Mouse (Mus musculus) kidney, postnatal 0 days (tissue): ENCODE results near the gene Eefsec. TPM values are rescaled to one million over a fixed set of nuclear protein-coding genes. Genes with fewer than 3 reads are reported as not detected.

Experiments
- ATAC-seq: fragments of 200-750 bp; cut with Nextera tagmentation; replicated peaks from 2 replicates; pipeline ENCODE4 v1.8.0; 2017; ENCODE audit warnings: low read depth, moderate number of reproducible peaks, moderate TSS enrichment, moderate library complexity; ENCODE audit not compliant: low FRiP score
- DNase-seq: peaks from one replicate; pipeline ENCODE4 v3.0.0-alpha.2; 2016; ENCODE audit warnings: low spot score
- H3K27ac ChIP-seq: fragments of 300-500 bp; sonication (generic); 2 replicates; pipeline ENCODE4 v1.5.1; 2014; ENCODE audit warnings: mild to moderate bottlenecking
- H3K27me3 ChIP-seq: fragments of 300-500 bp; sonication (generic); 2 replicates; pipeline ENCODE4 v1.6.1; 2014; ENCODE audit warnings: low read length, mixed read lengths; ENCODE audit not compliant: insufficient read depth
- H3K36me3 ChIP-seq: fragments of 300-500 bp; sonication (generic); 2 replicates; pipeline ENCODE4 v1.6.1; 2014; ENCODE audit warnings: low read length, mixed read lengths; ENCODE audit not compliant: insufficient read depth
- H3K4me1 ChIP-seq: fragments of 300-500 bp; sonication (generic); replicated peaks from 2 replicates; pipeline ENCODE4 v1.6.1; 2014; ENCODE audit warnings: antibody characterized with exemption, low read length, mixed read lengths; ENCODE audit not compliant: insufficient read depth
- H3K4me2 ChIP-seq: fragments of 300-500 bp; sonication (generic); 2 replicates; pipeline ENCODE4 v1.6.1; 2014; ENCODE audit warnings: mild to moderate bottlenecking, low read length, moderate library complexity, mixed read lengths
- H3K4me3 ChIP-seq: fragments of 300-500 bp; sonication (generic); replicated peaks from 2 replicates; pipeline ENCODE4 v1.5.1; 2014; ENCODE audit warnings: low read depth, low read length
- H3K9ac ChIP-seq: fragments of 300-500 bp; sonication (generic); 2 replicates; pipeline ENCODE4 v1.6.1; 2014; ENCODE audit warnings: low read depth, low read length
- H3K9me3 ChIP-seq: fragments of 300-500 bp; sonication (generic); replicated peaks from 2 replicates; pipeline ENCODE4 v1.6.1; 2016; ENCODE audit warnings: low read length, inconsistent platforms, mixed read lengths
- CTCF ChIP-seq: IDR thresholded peaks from 2 replicates; pipeline ENCODE4 v1.5.1; 2016; ENCODE audit warnings: antibody characterized with exemption, low read depth, mild to moderate bottlenecking, moderate library complexity
- WGBS: fragments of 180-500 bp; shearing (Covaris S2); extraction: QIAGEN DNeasy Blood & Tissue Kit; methylation state at CpG from one replicate; pipeline ENCODE4 v1.1.7; 2014; 5-methylcytosine and 5-hydroxymethylcytosine counted together
- polyA plus RNA-seq: library from polyadenylated mRNA; unstranded; fragments of >200 nt; fragmentation: Nextera tagmentation; extraction: Ambion mirVana; gene quantifications from 2 replicates; pipeline ENCODE4 v1.2.1, GENCODE M21; 2015

Eefsec gene
- 34.8 and 37.2 TPM in 2 replicates for polyA plus RNA-seq

DNA sequence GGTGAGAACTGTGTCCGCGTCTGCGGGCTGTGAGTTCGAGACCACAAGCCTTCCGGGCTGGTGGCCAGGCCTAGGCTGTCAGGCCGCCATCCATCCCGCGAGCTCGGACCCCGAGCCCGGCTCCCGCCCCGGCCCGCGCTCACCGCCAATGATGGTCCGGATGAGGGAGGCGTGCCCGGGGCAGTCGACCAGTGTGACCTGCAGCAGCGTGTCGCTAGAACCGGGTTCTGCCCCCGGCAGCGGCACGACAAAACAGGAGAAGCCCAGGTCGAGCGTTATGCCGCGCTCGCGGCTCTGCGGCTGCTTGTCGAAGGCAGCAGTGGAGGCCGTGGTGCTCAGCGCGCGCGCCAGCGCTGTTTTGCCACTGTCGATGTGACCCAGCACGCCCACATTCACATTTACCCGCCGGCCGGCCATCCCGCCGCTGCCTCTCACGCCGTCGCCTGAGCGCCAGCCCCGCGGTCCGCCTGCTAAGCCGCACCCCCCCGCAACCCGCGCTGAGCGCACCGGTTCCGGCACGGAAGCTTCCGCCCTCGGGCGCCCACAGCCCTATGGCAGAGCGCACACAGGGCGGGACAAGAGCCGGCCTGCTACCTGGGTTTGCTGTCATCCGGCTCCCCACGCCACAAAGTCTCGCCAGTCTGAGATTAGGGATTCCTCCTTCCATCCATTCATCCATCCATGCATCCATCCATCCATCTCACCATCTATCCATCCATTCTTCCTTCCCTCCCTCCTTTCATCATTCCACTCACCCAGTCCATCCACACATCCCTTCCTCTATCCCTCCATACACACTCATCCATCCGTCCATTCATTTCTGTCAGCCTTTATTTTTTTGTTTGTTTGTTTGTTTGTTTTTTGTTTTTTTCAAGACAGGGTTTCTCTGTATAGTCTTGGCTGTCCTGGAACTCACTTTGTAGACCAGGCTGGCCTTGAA is at the start of gene Eefsec:
Gene Eefsec (minus strand): TSS at position 477 of the 940 bp plus-strand sequence.
- Histone ChIP-seq H3K9ac (peak within 1 kb of the TSS; percentile 78), H3K27me3 (no peaks in the 10 kb centered on the region), H3K4me3 (peak within 1 kb of the TSS; percentile 65), H3K9me3 (no peaks in the 10 kb centered on the region), H3K27ac (peak within 1 kb of the TSS; percentile 60; the same call in 1 of the 2 replicates), H3K36me3 (no peaks in the 10 kb centered on the region), H3K4me1 (no peaks in the 10 kb centered on the region), H3K4me2 (peak within 1 kb of the TSS; percentile 92)
- WGBS: 2% methylated on average over 69 of the region's 72 CpGs
- ATAC-seq (peak; percentile 89), DNase-seq (peak; percentile 84)
- no peak for TF ChIP-seq CTCF

DNA sequence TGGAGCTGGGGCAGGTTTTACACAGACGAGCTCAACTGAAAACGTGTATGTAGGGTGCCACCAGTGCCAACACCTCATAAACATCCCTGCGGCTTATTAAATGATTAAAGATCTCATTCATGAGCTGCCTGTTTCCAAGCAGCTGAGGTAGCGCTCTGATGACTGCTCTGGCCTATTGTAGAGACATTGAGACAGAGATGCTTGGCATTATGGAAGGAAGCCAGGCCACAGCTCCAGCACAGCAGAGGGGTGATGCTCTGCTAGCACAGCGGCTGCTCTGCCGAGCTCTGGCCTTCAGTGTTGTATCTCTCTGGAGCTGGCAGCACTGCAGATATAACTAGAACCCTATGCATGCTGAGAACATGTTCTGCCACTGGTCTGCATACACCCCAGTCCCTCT is 47.4 kb upstream of the Eefsec start:
- Histone ChIP-seq H3K36me3 (peaks cover 31% of the 10 kb centered on the region), H3K27ac (no peak overlapping the region), H3K27me3 (no peaks in the 10 kb centered on the region), H3K4me1 (no peaks in the 10 kb centered on the region), H3K9me3 (no peaks in the 10 kb centered on the region), H3K4me3 (no peak overlapping the region), H3K9ac (no peak overlapping the region), H3K4me2 (no peak overlapping the region)
- 87% methylated on average over 6 of the region's 6 CpGs for WGBS
- no peak for ATAC-seq
- no peak for TF ChIP-seq CTCF
- no peak for DNase-seq

DNA sequence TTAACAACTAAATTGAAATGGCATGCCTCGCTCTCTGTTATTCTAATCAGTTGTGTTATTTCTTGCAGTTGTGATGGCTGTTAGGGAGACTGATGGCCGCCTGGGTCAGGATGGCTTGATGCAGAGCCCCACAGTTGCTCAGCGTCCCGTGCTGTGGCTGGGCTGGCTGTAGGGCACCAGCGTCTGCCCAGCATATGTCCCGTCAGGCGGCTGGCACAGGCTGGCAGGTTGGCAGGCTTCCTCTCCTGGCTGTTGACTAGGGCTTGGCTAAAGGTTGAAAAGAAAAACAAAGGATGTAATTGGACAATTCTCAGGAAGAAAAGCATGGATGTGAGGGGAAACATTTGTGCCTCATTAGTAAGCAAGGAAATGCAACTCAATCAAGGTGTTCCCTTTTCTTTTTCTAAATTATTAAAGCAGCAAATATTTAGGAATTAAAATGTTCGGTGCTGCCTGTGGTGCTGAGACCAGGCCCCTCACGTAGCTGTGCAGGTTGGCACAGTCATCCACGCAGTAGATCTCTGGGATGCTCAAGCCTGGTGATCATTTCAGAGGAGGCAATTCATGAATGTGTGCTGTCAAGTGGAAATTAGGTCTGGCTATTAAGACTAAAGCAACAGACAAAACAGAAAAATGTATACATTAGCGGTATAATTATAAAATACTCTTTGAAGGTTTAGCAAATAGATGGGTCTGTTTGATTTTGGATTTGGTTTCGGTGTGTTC is 44.5 kb upstream of the Eefsec start:
- TF ChIP-seq CTCF: no peak
- DNase-seq (no peak), ATAC-seq (no peak)
- Histone ChIP-seq H3K27me3 (no peaks in the 10 kb centered on the region), H3K9me3 (no peaks in the 10 kb centered on the region), H3K36me3 (peaks cover 38% of the 10 kb centered on the region), H3K9ac (no peak overlapping the region), H3K4me1 (no peaks in the 10 kb centered on the region), H3K27ac (no peak overlapping the region), H3K4me2 (no peak overlapping the region), H3K4me3 (no peak overlapping the region)
- 93% methylated on average over 12 of the region's 12 CpGs for WGBS

DNA sequence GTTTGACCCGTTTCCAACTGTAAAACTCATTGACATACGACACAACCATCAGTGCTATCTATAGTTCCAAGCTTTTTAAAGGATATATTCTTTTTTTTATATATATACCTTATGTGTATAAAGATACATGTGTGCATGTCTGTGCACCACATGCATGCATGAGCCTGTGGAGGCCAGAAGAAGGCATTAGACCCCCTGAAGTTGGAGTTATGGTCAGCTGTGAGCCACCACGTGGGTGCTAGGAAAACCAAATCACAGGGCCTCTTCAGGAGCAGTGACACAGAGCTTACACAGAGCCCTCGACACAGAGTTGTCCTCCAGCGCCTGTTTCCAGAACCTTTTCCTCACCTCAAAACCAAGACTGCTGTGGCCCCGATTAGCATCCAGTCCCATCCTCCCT is 43.5 kb upstream of the Eefsec start:
- Histone ChIP-seq H3K4me3 (no peak overlapping the region), H3K4me1 (no peaks in the 10 kb centered on the region), H3K27me3 (no peaks in the 10 kb centered on the region), H3K4me2 (no peak overlapping the region), H3K27ac (no peak overlapping the region), H3K9ac (no peak overlapping the region), H3K9me3 (no peaks in the 10 kb centered on the region), H3K36me3 (peaks cover 46% of the 10 kb centered on the region)
- ATAC-seq (no peak), DNase-seq (no peak)
- 85% methylated on average over 6 of the region's 6 CpGs for WGBS
- TF ChIP-seq CTCF: no peak

DNA sequence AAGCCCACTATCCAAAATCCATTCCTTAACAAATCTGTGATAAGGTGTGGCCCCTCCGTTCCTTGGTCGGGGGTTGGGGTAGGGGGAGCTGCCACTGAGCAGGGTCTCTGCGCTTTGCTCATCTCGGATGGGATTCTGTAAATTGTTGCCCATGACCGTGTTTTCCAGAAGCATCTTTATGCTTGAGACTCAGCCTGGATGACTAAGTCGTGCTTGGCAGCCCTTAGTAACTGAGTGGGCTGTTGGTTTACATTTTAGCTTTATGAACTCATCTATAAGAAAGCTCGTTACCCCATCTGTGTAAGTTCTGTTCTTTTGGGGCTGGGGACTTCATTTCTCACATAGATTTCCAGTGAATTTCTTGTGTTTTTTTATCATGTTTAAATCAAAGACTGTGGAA is 42.7 kb upstream of the Eefsec start:
- no peak overlapping the region for H3K4me2 ChIP-seq
- no peak for ATAC-seq
- no peak overlapping the region for H3K9ac ChIP-seq
- no peaks in the 10 kb centered on the region for H3K27me3 ChIP-seq
- no peak for DNase-seq
- H3K4me3 ChIP-seq: no peak overlapping the region
- no peak for TF ChIP-seq CTCF
- WGBS: 91% methylated on average over 7 of the region's 7 CpGs
- H3K27ac ChIP-seq: no peak overlapping the region
- H3K9me3 ChIP-seq: no peaks in the 10 kb centered on the region
- peaks cover 53% of the 10 kb centered on the region for H3K36me3 ChIP-seq
- no peaks in the 10 kb centered on the region for H3K4me1 ChIP-seq

DNA sequence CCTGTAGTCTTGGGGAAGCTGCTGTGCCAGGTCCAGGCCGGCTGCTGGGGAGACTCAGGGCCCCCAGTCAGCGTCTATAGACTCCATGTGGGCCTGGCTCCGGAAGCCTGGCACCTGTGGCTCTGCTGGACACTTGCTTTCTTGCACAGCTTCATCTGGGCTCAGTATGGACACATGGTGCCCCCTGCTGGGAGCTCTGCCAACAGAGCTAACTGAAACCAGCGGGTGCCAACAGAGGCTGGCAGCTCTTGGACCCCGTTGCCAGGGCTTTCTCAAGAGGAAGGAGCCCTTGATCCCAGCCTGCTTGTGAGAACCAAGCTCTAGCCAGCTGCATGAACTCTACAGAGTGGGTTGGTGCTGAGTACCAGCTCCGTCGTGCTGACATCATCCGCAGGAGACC is 40.6 kb upstream of the Eefsec start:
- WGBS: 86% methylated on average over 8 of the region's 8 CpGs
- DNase-seq (peak; percentile 31), ATAC-seq (no peak)
- peak; percentile 66 for TF ChIP-seq CTCF
- H3K4me1 ChIP-seq: no peaks in the 10 kb centered on the region
- no peaks in the 10 kb centered on the region for H3K27me3 ChIP-seq
- H3K9ac ChIP-seq: no peak overlapping the region
- no peak overlapping the region for H3K4me3 ChIP-seq
- H3K4me2 ChIP-seq: no peak overlapping the region
- peaks cover 54% of the 10 kb centered on the region for H3K36me3 ChIP-seq
- no peaks in the 10 kb centered on the region for H3K9me3 ChIP-seq
- no peak overlapping the region for H3K27ac ChIP-seq
